Mouse (Mus musculus) hematopoietic stem cell, adult 5-6 weeks (primary cell): ENCODE data around the gene Foxk1. TPM values are rescaled to one million over a fixed set of nuclear protein-coding genes. Genes with fewer than 3 reads are reported as not detected.

Source experiments
- ATAC-seq, 2 experiments: fragments of 125-278 bp in 1 of 2; replicated peaks in 1 of 2; 2 replicates each; pipeline ENCODE4 v1.8.0; 2016 to 2017; ENCODE audit warnings: inconsistent platforms in 2 of 2, mild to moderate bottlenecking in 2 of 2, moderate number of reproducible peaks in 2 of 2, low read depth in 1 of 2, moderate TSS enrichment in 1 of 2; ENCODE audit not compliant: low FRiP score in 2 of 2, poor library complexity in 2 of 2, severe bottlenecking in 2 of 2, insufficient read depth in 1 of 2, low TSS enrichment in 1 of 2
- total RNA-seq: library from RNA; stranded (forward); fragments of 172-1452, 232-1000 nt; gene quantifications from 2 replicates; pipeline ENCODE4 v1.2.3, GENCODE M21; 2017

Foxk1 gene
- total RNA-seq, 1 experiment from 2014 or later: 8.8 TPM

GRCm38 (mm10) chr5:142483581-142483980 lies 82.3 kb downstream of the Foxk1 start:
- ATAC-seq: no peak

GRCm38 (mm10) chr5:142486654-142487053 lies 85.4 kb downstream of the Foxk1 start:
- ATAC-seq: no peak

DNA sequence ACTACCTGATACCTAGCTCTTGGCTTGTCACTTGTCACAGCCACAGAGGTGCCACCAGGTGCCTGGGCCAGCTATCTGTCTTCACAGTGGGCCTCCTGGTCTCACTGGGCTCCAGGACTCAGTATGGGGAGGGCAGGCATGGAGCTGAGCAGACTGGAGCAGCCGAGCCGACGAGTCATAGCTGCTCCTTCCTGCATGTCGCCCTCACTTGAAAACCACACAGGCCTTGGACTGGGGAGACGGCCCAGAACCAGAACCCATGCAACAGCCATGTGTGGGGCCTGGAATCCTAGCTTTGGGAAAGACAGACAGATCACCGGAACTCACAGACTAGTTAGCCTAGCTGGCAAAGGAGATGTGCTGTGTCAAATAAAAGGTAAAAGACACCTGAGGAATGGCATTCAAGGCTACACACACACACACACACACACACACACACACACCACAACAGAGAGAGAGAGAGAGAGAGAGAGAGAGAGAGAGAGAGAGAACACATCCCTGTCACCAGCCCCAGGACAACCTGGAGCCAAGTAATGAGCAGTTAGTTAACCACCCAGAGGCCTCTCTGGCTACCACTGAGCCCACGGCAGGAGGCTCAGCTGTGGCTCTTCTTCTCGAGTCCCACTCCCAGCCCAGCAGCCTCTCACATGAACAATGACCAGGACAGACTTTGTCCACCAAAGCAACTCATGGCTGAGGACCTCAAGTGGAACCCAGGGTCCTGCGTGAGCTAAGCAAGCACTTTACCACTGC lies 88.8 kb downstream of the Foxk1 start:
- ATAC-seq: no peak

DNA sequence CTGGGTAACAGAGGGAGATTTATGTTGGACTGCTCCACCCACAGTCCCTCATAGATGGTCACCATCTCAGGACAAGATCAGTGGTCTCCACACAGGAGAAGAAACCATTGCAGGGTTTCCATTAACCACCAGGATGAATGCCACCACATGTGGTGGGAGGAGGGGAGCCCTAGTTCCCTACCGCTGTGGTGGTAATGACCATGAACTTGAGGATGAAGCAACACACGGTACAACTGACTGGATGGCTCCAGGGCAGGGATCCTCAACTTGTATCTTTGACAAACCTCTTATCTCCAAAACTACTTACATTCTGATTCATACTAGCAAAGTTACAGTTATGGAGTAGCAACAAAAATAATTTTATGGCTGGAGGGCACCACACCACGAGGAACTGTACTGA lies 92.0 kb downstream of the Foxk1 start:
- 0 out of 4 replicates have a peak, but pooled peaks of 1 of the 2 experiments have one; percentile 17 for ATAC-seq

GRCm38 (mm10) chr5:142495321-142496096 lies 94.2 kb downstream of the Foxk1 start:
- no peak for ATAC-seq

GRCm38 (mm10) chr5:142498964-142499363 lies 97.7 kb downstream of the Foxk1 start:
- peak; percentile 58 to 74 for ATAC-seq

DNA sequence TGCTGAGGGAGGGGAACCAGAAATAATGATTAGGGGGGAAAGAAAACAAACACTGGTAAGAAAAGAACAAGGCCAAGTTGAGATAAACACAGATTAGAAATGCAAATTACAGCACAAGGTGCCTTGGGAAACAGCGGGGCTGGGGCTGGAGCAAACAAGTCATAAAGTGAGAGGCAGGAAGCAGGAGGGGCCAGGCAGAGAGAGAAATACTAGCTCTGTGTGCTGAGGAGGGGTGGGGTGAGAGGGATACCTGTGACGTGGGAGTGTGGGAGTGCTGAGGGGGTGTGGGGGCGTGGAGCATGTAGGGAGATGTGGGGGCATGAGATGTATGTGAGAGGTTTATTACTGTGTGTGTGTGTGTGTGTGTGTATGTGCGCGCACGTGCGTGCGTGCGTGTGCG lies 99.6 kb downstream of the Foxk1 start:
- no peak for ATAC-seq

DNA sequence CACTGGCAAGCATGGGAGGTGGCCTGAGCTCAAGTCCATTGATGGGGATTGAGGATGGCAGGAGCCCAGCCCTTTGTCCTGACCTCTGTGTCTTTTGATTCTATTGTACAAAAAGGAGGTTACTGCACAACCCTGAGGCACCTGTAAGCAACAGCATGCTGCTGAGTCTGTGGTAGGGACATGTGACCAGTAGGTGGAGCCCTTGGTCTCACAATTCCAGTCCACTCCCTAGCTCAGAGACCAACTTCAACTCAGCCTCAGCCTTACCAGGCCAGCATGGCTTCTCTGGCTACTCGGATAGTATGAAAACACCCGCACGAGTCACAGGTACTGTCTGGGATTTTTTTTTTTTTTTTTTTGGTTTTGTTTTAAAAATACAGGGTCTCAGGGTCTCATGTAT lies 101.1 kb downstream of the Foxk1 start:
- peak; percentile 72 to 87; a peak in 3 of 4 replicates for ATAC-seq

- ATAC-seq: no peak
These were observed 102.9 kb downstream of the Foxk1 start for GRCm38 (mm10) chr5:142504175-142504574.

DNA sequence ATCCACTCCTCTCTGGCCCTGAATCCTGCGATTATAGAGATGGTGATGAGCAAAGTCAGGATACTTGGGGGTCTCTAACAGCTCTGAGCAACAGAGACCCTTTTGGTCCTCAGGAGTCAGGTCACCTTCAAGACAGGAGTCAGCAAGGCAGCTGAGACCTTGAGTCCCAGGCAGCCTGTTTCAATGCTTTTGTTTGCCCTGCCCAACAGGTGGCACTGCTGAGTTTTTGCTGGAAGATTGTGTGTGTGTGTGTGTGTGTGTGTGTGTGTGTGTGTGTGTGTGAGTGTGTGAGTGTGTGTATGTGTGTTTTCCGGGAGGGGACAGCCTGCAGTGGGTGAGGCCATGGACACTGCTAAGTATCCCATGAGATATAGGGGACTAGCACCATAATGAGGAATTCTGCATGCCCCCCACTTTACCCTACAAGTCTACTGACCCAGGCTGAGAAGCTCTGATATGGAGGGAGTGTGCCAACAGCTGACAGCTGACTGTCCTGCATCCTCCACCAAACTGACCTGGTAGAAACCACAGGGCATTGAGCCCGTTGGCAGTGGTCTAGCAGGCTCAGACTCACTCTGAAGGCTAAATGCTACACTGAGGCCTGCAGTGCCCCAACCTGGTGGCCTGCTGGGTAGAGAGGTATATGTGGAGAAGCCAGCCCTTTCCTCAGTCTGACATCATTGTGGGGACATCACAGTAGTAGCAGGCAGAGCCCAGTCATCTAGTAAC lies 104.6 kb downstream of the Foxk1 start:
- no peak for ATAC-seq

DNA sequence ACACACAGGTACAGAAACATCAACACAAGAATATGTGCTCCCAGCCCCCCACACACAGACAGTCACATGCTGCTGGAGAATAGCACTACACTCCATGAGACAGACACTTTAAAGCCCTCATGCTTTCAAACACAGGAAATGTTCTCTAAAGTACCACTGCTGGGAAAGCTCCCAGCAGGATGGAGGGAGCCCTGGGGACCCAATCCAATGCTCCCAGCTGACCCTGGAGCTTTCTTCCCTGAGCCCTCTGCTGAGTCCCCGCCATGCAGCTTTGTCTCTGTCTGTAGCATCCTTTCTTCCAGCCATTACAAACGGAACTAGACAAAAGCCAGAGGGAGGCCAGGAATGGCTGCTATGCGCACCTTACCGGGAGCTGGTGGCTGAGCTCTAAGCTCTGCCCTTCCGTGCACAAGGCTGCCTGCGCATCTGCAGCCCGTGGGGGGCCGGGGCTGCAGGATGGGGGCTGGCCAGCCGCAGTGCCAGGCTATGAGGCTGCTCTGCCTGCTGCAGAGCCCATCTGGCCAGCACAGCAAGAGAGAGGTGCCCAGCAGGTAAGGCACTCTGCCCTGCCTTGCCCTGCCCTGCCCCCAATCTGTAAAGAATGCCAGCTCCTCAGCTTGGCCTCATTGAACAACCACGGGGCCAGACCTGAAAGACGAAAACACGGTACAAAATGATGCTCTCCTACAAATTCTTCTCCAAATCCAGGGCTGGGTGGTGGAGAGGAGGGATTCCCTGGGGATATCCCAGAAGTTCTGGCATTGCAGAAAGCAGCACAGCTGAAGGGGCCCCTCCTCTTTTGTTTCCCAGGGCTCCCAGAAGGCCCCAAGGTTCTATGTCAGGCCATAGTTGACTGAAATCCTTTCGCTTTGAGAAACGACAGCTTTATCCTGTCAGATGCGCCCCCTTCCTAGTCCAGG lies 108.1 kb downstream of the Foxk1 start:
- ATAC-seq: no peak

- ATAC-seq: no peak
These were observed 108.7 kb downstream of the Foxk1 start for GRCm38 (mm10) chr5:142510061-142510414.

Other genes with a start within 250 kb of the Foxk1 start
- gene Ap5z1, start 62.4 kb downstream of the Foxk1 start, total RNA-seq: 2.9 and 13.1 TPM in 2 replicates
- gene Papolb, start 128.6 kb downstream of the Foxk1 start, total RNA-seq: not detected in 2 replicates
- not detected in 2 replicates for gene Radil, start 149.6 kb downstream of the Foxk1 start, total RNA-seq
- gene Mmd2, start 207.3 kb downstream of the Foxk1 start, total RNA-seq: not detected in 2 replicates
- 44.5 and 53.7 TPM in 2 replicates for gene Wipi2, start 226.2 kb downstream of the Foxk1 start, total RNA-seq